In genomic region chr6:134470857-134471256, GRCm38 (mm10) we compare ENCODE assay signal across 10 mouse cellular contexts.
DNase-seq lines count a peak whose midpoint lies in the region; ATAC-seq and TF ChIP-seq lines count a peak whose summit lies in the region.
"Had no signal": no experiment of that assay in that cellular context is flagged by ENCODE, and none has a peak within 500 bp of the region (broad histone marks: within the 10 kb centered on the region; RNA-seq: fewer than 3 reads in every experiment).

No protein-coding gene starts in this region.

- H3K36me3 ChIP-seq in heart, postnatal 0 days (replicated peaks; ENCODE audit: control insufficient read depth, insufficient read depth, low read length): peaks cover 26% of the 10 kb centered on the region
- H3K36me3 ChIP-seq in neural tube, embryonic 15.5 days: peaks cover 22% of the 10 kb centered on the region

- peak; percentile 60 to 65 for DNase-seq in cerebellum, postnatal 10 days
- no peak for DNase-seq in cerebellum, adult 2 months
- peak; percentile 26 for DNase-seq in spleen, adult 12 weeks (ENCODE audit: low spot score)
- DNase-seq in spleen, adult 18-20 months: no peak
- peak; percentile 83 for DNase-seq in heart, postnatal 0 days (ENCODE audit: low spot score)
- peak; percentile 24 to 60 for DNase-seq in left cerebral cortex, postnatal 14 days (ENCODE audit: low spot score in 2 of 2)

- no peaks in the 10 kb centered on the region for H3K4me1 ChIP-seq in cerebellum, adult 2 months (ENCODE audit: control insufficient read depth, insufficient read depth, low read length)
- H3K4me1 ChIP-seq in heart, postnatal 0 days (ENCODE audit: control insufficient read depth, insufficient read depth): peaks cover 9% of the 10 kb centered on the region; the same call in 1 of the 2 replicates
- no peaks in the 10 kb centered on the region for H3K4me1 ChIP-seq in neural tube, embryonic 15.5 days

- ATAC-seq in heart, postnatal 0 days (ENCODE audit: insufficient read depth, low read depth): peak; percentile 84
- no peak for ATAC-seq in neural tube, embryonic 15.5 days (ENCODE audit: low FRiP score)
- no peak for ATAC-seq in activated CD4-positive, CD25-positive, alpha-beta regulatory T cell, adult 4 months

- no peak overlapping the region for H3K4me3 ChIP-seq in cerebellum, adult 2 months (replicated peaks; ENCODE audit: insufficient read depth, low read depth, low read length)
- peak overlapping the region; percentile 14; the same call in 1 of the 2 replicates for H3K4me3 ChIP-seq in heart, postnatal 0 days (ENCODE audit: low read depth, low read length)
- no peak overlapping the region for H3K4me3 ChIP-seq in neural tube, embryonic 15.5 days (replicated peaks)
- H3K4me3 ChIP-seq: embryonic facial prominence, embryonic 15.5 days; myocyte had no signal

- H3K27ac ChIP-seq in cerebellum, adult 2 months (ENCODE audit: insufficient read depth, low read length): no peak overlapping the region
- no peak overlapping the region for H3K27ac ChIP-seq in heart, postnatal 0 days (ENCODE audit: low read depth)
- 0 out of 2 replicates have a peak overlapping the region, but pooled peaks have one; percentile 18 for H3K27ac ChIP-seq in neural tube, embryonic 15.5 days (replicated peaks)
- H3K27ac ChIP-seq: embryonic facial prominence, embryonic 15.5 days had no signal

- H3K4me2 ChIP-seq in heart, postnatal 0 days (ENCODE audit: low read depth, low read length): peak overlapping the region; percentile 49
- H3K4me2 ChIP-seq in neural tube, embryonic 15.5 days: no peak overlapping the region
- H3K4me2 ChIP-seq: embryonic facial prominence, embryonic 15.5 days had no signal

- WGBS in cerebellum, adult 2 months: 60% methylated on average over 14 of the region's 14 CpGs
- WGBS in heart, postnatal 0 days: 17% methylated on average over 14 of the region's 14 CpGs
- 81% methylated on average over 14 of the region's 14 CpGs for WGBS in neural tube, embryonic 15.5 days

- intact Hi-C loops in left cerebral cortex, postnatal 14 days (cut with DNase I): loop anchor here (5.0 kb wide), 1 partner anchor 96 kb away; the partner anchor contains the start of gene Lrp6

- no peak for TF ChIP-seq CTCF in cerebellum, adult 2 months (IDR thresholded peaks at IDR 0.05; ENCODE audit: borderline replicate concordance, insufficient read depth, low read depth, low read length)
- no peak for TF ChIP-seq CTCF in heart, postnatal 0 days (IDR thresholded peaks at IDR 0.05; ENCODE audit: low read depth)

- H3K27me3 ChIP-seq in cerebellum, adult 2 months (ENCODE audit: control insufficient read depth, insufficient read depth, low read length): no peaks in the 10 kb centered on the region
- no peaks in the 10 kb centered on the region for H3K27me3 ChIP-seq in heart, postnatal 0 days (ENCODE audit: control insufficient read depth, insufficient read depth, low read length)
- no peaks in the 10 kb centered on the region for H3K27me3 ChIP-seq in neural tube, embryonic 15.5 days (replicated peaks)
- H3K27me3 ChIP-seq: embryonic facial prominence, embryonic 15.5 days had no signal

- no peak for TF ChIP-seq EP300 in heart, postnatal 0 days (IDR thresholded peaks at IDR 0.05; ENCODE audit: low read depth)

- TF ChIP-seq POLR2A in cerebellum, adult 2 months (IDR thresholded peaks at IDR 0.05; ENCODE audit: borderline replicate concordance, insufficient read depth, low read length): no peak

- H3K9me3 ChIP-seq in heart, postnatal 0 days (replicated peaks; ENCODE audit: control insufficient read depth, low read length): no peaks in the 10 kb centered on the region
- no peaks in the 10 kb centered on the region for H3K9me3 ChIP-seq in neural tube, embryonic 15.5 days (replicated peaks)
- H3K9me3 ChIP-seq: embryonic facial prominence, embryonic 15.5 days had no signal

- no peak overlapping the region for H3K9ac ChIP-seq in heart, postnatal 0 days (replicated peaks; ENCODE audit: low read depth, low read length)
- H3K9ac ChIP-seq in neural tube, embryonic 15.5 days (replicated peaks): no peak overlapping the region
- H3K9ac ChIP-seq: embryonic facial prominence, embryonic 15.5 days had no signal

Comparison
In these comparisons a context has a peak if more than half of its experiments do, and no peak if none do; other contexts are left out.
1. DNase-seq: peak in cerebellum, postnatal 10 days (2 of 2), spleen, adult 12 weeks (single experiment), heart, postnatal 0 days (single experiment) and left cerebral cortex, postnatal 14 days (2 of 2); none in cerebellum, adult 2 months (0 of 2) and spleen, adult 18-20 months (0 of 2).